Mouse (Mus musculus) heart, adult 2 months (tissue): ENCODE results near the gene Cd300lf. TPM values are rescaled to one million over a fixed set of nuclear protein-coding genes. Genes with fewer than 3 reads are reported as not detected.

Source experiments
- DNase-seq, 2 experiments: peaks; one replicate each; pipeline ENCODE4 v3.0.0; 2021
- H3K27ac ChIP-seq: fragments of 200-600 bp; 2 replicates; pipeline ENCODE4 v1.8.1; 2022
- H3K27me3 ChIP-seq: fragments of 200-500 bp; 2 replicates; pipeline ENCODE4 v1.6.1; 2012; ENCODE audit warnings: mild to moderate bottlenecking, low read length, inconsistent platforms, mixed read lengths; ENCODE audit not compliant: control insufficient read depth, insufficient read depth
- H3K36me3 ChIP-seq: fragments of 200-500 bp; 2 replicates; pipeline ENCODE4 v1.6.1; 2012; ENCODE audit warnings: low read length, inconsistent platforms; ENCODE audit not compliant: control insufficient read depth, insufficient read depth
- H3K4me1 ChIP-seq: fragments of 200-500 bp; 2 replicates; pipeline ENCODE4 v1.6.1; 2011; ENCODE audit warnings: low read length; ENCODE audit not compliant: control insufficient read depth, insufficient read depth
- H3K4me3 ChIP-seq: fragments of 200-600 bp; 2 replicates; pipeline ENCODE4 v1.8.1; 2022
- H3K79me2 ChIP-seq: fragments of 200-500 bp; replicated peaks from 2 replicates; pipeline ENCODE4 v1.6.1; 2012; ENCODE audit warnings: mild to moderate bottlenecking, inconsistent platforms, low read length, moderate library complexity, mixed read lengths; ENCODE audit not compliant: control insufficient read depth, insufficient read depth
- H3K9ac ChIP-seq: fragments of 200-500 bp; 2 replicates; pipeline ENCODE4 v1.6.1; 2012; ENCODE audit warnings: low read depth, mild to moderate bottlenecking, control low read depth, inconsistent platforms, low read length, mixed read lengths
- CTCF ChIP-seq: fragments of 200-600 bp; IDR thresholded peaks from 2 replicates; pipeline ENCODE4 v1.8.1; 2022; ENCODE audit warnings: antibody characterized with exemption, mild to moderate bottlenecking, moderate library complexity
- EP300 ChIP-seq: fragments of 200-500 bp; IDR thresholded peaks from 2 replicates; pipeline ENCODE4 v1.6.1; 2011; ENCODE audit warnings: low read depth, low read length, control low read depth; ENCODE audit not compliant: insufficient read depth
- POLR2A ChIP-seq: fragments of 200-500 bp; IDR thresholded peaks from 2 replicates; pipeline ENCODE4 v1.6.1; 2011; ENCODE audit warnings: mild to moderate bottlenecking, low read depth, low read length, control low read depth; ENCODE audit not compliant: insufficient read depth
- WGBS: fragments of 180-500 bp; shearing (Covaris S2); methylation state at CpG from one replicate; pipeline ENCODE4 v1.1.7; 2018; 5-methylcytosine and 5-hydroxymethylcytosine counted together
- intact Hi-C: fragments of 180-260 bp; cut with DNase I; formaldehyde crosslinking; loops from one replicate; pipeline ENCODE4 v1.15.1; 2025
- long read RNA-seq: library from polyadenylated mRNA; stranded (forward); transcript quantifications from one replicate; pipeline ENCODE4 v2.0.0, GENCODE M21; 2021
- polyA plus RNA-seq: library from polyadenylated mRNA; depleted of rRNA; stranded (reverse); fragments of >200 nt; gene quantifications from 2 replicates; pipeline ENCODE4 v1.2.3, GENCODE M21; 2012; rRNA removed
- total RNA-seq, 2 experiments: library from RNA; stranded (reverse); gene quantifications; 2 replicates each; pipeline ENCODE4 v1.2.3; 2021

Gene Cd300lf
- total RNA-seq (under 1 TPM; 0.11 to 0.60 TPM), polyA plus RNA-seq (0.38 and 1.00 TPM in 2 replicates)
- long read RNA-seq = 0 reads

DNA sequence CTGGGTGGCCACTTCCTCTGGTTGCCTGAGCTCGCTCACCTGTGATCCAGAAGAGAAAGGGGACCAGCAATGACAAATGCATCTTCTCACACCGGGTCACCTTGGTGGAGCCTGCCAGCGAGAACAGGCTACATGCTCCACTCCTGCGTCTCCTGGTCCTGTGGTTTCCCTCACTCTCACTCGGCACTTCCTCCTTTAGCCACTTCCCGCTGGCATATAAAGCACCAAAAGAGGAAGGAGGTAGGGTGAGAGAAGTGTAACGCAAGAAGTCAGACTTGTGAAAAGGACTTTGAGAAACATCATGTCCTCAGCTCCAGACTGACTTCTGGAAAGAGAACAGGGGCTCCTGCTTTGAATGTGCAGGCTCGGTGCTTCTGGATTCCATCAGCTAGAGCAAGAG, at the start of gene Cd300lf:
Gene Cd300lf, minus strand, starts transcription at position 193 of the 400 bp plus-strand sequence.
- intact Hi-C loops = no loop called here
- Histone ChIP-seq H3K4me1 (no peaks in the 10 kb centered on the region), H3K9ac (no peak within 1 kb of the TSS), H3K4me3 (no peak within 1 kb of the TSS), H3K79me2 (no peaks in the 10 kb centered on the region), H3K36me3 (no peaks in the 10 kb centered on the region), H3K27ac (no peak within 1 kb of the TSS), H3K27me3 (no peaks in the 10 kb centered on the region)
- peak in 1 of 2 experiments; percentile 56 for DNase-seq
- TF ChIP-seq CTCF (no peak), EP300 (no peak), POLR2A (no peak)
- 57% methylated on average over 8 of the region's 8 CpGs for whole genome bisulfite sequencing

DNA sequence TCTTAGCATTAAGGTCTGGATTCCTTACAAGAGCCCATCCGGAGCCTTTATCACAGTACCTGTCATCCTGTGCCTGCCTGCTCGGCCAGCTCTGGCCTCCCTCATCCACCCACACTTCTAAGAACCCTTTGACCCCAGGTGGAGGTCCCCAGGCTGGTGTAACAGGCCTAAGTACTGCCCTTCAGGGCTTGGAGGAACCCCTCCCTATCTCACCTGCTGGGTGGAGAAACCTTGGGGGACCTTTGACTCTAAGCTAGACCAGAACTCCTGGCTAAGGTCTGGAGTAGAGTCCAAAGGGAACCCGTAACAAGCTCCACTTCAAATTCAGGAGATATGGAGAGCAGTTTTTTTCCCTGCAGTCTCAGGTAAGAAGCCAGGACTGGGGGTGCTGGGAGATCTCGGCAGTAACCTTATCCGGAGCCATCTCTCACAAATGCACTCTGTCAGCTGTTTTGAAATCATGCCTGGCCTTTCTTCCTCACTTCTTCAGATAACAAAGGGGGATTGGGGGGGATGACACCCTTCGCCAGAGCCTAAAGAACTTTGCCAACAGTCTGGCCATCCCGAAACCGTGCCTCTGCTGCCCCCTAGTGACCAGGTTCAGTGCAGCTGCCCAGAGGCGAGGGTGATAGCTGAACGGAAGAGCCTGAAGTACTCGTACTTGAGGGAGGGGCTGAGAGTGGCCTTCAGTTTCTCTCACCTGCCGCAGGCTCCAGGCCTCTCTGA, 48.3 kb upstream of the Cd300lf start:
- 27% methylated on average over 12 of the region's 12 CpGs for WGBS
- TF ChIP-seq CTCF = peak; percentile 93; the same call in 1 of the 2 replicates
- TF ChIP-seq EP300 = no peak
- H3K4me1 ChIP-seq = peaks cover 3% of the 10 kb centered on the region
- intact Hi-C loops = loop anchor here (1.0 kb wide), 1 partner anchor 21 kb away; no protein-coding TSS in a partner anchor
- H3K27me3 ChIP-seq = no peaks in the 10 kb centered on the region
- no peaks in the 10 kb centered on the region for H3K79me2 ChIP-seq
- no peak overlapping the region for H3K9ac ChIP-seq
- no peaks in the 10 kb centered on the region for H3K36me3 ChIP-seq
- peak; percentile 77 to 88 for DNase-seq
- no peak overlapping the region for H3K4me3 ChIP-seq
- no peak overlapping the region for H3K27ac ChIP-seq

DNA sequence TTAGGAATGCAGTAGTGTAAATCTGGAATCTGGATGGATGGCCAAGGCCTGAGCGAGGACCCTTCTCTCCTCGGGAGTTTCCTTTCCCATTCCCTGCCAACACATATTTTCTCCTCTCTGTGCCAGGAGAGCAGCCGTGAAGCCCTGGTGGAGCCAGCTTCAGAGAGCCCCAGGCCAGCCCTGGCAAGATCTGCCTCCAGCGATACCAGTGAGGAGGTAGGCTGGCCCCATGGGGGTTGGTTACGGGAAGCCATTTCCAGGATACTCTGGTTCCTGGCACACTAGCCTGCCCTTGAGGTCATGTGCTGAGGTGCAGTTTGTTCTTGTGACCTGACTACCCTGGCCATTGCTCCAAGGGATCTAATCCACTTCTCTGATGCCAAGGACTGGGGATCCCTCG, 46.1 kb upstream of the Cd300lf start:
- 39% methylated on average over 6 of the region's 6 CpGs for WGBS
- Histone ChIP-seq H3K4me3 (no peak overlapping the region), H3K4me1 (no peaks in the 10 kb centered on the region), H3K27ac (no peak overlapping the region), H3K27me3 (no peaks in the 10 kb centered on the region), H3K36me3 (no peaks in the 10 kb centered on the region), H3K79me2 (no peaks in the 10 kb centered on the region), H3K9ac (no peak overlapping the region)
- intact Hi-C loops = no loop called here
- DNase-seq = no peak
- TF ChIP-seq CTCF = no peak
- no peak for TF ChIP-seq POLR2A
- no peak for TF ChIP-seq EP300

DNA sequence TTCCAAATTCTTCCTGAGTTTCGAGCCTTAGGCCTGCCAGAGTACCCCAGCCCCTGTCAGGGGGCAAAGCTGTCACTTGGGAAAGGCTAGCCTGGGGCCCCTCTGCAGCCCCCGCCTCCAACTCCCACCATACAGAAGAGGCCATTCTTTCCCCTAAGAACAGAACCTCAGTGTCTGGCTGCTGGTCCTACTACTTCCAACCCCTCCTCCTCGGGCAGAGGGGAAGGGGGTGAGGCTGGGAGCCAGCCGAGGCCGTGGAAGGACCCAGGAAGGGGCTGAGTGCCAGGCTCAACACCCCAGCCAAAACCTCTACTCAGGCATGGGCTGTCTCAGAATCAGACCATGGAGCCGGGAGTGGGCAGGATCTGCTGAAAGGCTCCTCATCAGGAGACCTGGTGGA, 45.4 kb upstream of the Cd300lf start:
- Histone ChIP-seq H3K4me1 (no peaks in the 10 kb centered on the region), H3K36me3 (no peaks in the 10 kb centered on the region), H3K27ac (no peak overlapping the region), H3K79me2 (no peaks in the 10 kb centered on the region), H3K9ac (no peak overlapping the region), H3K4me3 (no peak overlapping the region), H3K27me3 (no peaks in the 10 kb centered on the region)
- TF ChIP-seq POLR2A (no peak), CTCF (no peak), EP300 (no peak)
- no peak for DNase-seq
- 70% methylated on average over 6 of the region's 6 CpGs for WGBS
- intact Hi-C loops = no loop called here

DNA sequence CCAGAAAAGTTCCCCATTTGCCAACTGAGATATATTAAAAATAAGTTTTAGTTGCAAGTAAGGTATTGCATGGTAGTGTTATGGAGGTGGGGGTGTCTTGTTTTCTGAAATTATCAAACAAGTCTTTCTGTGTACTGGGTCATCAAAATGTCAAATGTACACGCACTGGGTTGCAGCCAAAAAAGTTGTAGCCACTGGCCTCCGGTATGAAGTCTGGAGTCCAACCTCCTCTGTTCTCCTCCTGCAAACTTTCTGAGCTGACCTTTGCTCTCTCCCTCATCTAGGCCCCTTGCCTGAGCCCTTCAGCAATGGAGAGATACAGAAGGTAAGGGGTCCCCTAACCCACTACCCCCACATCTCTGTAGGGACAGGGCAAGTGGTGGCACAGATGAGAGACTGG, 45.0 kb upstream of the Cd300lf start:
- H3K79me2 ChIP-seq = no peaks in the 10 kb centered on the region
- no peak overlapping the region for H3K27ac ChIP-seq
- H3K4me1 ChIP-seq = no peaks in the 10 kb centered on the region
- TF ChIP-seq EP300 = no peak
- no peak for TF ChIP-seq POLR2A
- TF ChIP-seq CTCF = no peak
- intact Hi-C loops = no loop called here
- H3K9ac ChIP-seq = no peak overlapping the region
- no peaks in the 10 kb centered on the region for H3K36me3 ChIP-seq
- WGBS = 76% methylated on average over 2 of the region's 2 CpGs
- DNase-seq = no peak
- H3K27me3 ChIP-seq = no peaks in the 10 kb centered on the region
- no peak overlapping the region for H3K4me3 ChIP-seq

DNA sequence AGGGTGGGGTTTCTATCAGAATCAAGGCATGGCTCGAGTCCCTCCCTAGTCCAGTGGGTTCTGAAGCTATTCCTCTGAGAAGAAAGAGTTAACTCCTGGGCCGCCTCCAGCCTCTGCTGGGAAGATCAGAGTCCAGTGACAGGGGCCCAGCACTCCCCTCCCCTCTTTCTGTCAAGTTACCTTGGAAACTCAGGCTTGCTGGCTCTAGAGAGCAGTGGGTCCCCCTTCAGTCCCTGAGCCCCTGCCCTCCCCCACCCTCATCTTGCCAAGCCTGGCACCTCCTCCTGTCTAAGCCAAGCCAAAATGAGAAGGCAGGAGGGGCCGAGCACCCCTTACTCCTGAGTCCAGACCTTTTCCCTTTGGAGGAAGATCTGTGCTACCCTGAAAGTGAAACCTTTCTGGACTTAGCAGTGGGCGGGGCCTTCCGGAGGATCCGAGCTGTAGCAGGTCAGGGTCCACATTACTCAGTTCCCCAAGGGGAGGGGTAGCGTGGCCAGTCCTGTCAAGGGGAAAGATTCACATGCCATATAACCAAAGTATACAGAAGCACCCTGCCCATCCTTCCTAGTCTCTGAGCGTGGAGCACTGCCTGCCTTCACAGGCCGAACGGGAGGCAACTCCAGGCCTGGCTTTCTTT, 43.9 kb upstream of the Cd300lf start:
- no peak overlapping the region for H3K4me3 ChIP-seq
- no peaks in the 10 kb centered on the region for H3K79me2 ChIP-seq
- intact Hi-C loops = no loop called here
- DNase-seq = no peak
- TF ChIP-seq POLR2A = no peak
- no peak for TF ChIP-seq CTCF
- no peak for TF ChIP-seq EP300
- WGBS = 74% methylated on average over 10 of the region's 10 CpGs
- no peaks in the 10 kb centered on the region for H3K36me3 ChIP-seq
- H3K4me1 ChIP-seq = no peaks in the 10 kb centered on the region
- H3K27me3 ChIP-seq = no peaks in the 10 kb centered on the region
- H3K9ac ChIP-seq = no peak overlapping the region
- H3K27ac ChIP-seq = no peak overlapping the region
